Mouse (Mus musculus): ENCODE measurements around the gene Abraxas1.

Gene Abraxas1

GRCm38 (mm10) chr5:100820483-100821184 lies at the start of gene Abraxas1:
TSS of gene Abraxas1 (minus strand) at chr5:100820965.
- DNase-seq (ENCODE audit: low spot score in 2 of 2) = peak; percentile 59 to 81

DNA sequence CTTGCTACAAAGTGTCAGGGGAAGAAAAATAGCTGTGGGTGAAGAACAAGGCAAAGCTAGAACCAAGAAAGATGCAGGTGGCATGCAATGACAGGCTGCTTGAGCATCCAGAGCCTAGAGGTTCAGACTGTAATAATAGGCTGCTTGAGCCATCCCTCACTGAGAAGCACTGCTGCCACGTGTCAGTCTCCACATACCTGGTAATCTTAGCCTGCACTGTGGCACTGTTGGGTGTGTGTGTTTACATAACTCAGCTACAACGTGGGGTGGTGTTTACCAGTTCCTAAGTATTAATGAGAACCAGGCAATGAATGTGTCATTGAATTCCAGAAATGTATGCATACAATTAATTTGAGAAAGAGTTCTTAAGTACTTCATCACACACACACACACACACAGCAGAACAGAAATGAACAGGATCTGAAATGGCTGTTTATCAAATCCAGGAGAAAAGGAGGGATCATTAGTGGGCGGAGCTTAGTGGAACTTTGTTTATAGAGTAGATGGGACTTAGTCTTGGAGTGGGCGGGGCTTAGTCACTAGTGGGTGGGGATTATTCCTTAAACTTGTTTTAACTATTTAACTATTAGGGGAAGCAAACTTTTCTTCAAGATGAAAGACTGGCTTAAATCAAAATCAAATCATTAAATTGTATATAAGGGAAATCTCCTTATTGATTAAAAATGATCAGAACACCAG lies 48.6 kb upstream of the Abraxas1 start:
- DNase-seq (ENCODE audit: low spot score in 2 of 2) = no peak

DNA sequence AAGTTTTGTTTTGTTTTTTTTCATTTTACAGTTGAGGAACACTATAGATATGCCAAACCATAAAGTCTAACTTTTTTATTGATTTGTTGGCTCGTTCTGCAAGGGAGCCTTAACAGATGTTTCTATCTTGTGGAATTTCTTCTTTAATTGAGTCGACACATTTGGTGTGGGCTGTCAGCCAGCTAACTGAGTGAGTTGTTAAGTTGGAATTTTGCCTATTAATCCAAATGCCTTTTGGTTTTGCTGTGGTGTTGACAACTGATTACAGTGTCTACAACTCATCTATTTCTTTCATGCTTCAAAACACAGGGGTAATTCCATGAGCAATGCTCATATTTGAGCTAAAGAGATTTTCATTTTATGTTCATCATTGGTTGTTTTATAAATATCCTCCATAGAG lies 45.4 kb upstream of the Abraxas1 start:
- DNase-seq (ENCODE audit: low spot score in 2 of 2) = no peak

DNA sequence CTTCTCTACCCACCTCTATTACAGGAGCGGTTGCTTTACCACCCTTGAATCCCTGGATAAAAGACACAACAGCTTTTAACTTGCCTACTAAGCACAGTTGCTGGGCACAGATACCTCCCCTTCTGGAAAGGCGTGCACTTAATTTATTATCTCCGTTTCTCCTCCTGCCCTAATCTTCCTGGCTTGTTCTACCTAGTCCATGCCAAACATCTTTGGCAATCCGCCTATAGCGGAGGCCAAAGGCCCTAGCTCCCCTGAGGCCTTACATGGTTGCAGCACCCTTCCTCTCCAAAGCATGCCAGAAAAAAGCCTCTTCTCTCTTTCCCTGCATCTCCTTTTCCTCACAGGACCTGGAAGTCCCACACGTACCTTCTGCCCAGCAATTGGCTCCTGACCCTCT lies 43.7 kb upstream of the Abraxas1 start:
- no peak for DNase-seq (ENCODE audit: low spot score in 2 of 2)

- DNase-seq (ENCODE audit: low spot score in 2 of 2) = no peak
Observed at GRCm38 (mm10) chr5:100863091-100863490, 42.3 kb upstream of the Abraxas1 start.

GRCm38 (mm10) chr5:100861811-100862210 lies 41.0 kb upstream of the Abraxas1 start:
- DNase-seq (ENCODE audit: low spot score in 2 of 2) = no peak

DNA sequence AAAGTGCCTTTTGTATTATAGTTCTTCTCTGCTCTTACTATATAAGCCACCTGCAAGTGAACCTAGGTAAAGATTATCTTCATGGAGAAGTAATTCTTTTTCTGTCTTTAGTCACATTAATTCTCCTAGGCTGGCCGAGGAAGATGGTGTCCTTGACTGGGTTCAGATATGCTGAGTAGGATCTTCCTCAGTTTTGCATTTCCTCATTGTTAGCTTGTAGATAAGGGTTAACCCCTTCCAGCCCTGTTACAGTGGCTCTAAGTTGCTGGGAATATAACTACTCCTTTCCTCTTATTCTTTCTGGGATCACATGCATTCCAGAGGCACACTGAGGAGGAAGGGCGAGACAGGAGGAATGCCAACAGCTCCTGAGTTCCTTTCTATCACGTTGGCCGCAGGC lies 40.4 kb upstream of the Abraxas1 start:
- no peak for DNase-seq (ENCODE audit: low spot score in 2 of 2)

- no peak for DNase-seq (ENCODE audit: low spot score in 2 of 2)
Observed at GRCm38 (mm10) chr5:100860417-100861053, 39.8 kb upstream of the Abraxas1 start.

DNA sequence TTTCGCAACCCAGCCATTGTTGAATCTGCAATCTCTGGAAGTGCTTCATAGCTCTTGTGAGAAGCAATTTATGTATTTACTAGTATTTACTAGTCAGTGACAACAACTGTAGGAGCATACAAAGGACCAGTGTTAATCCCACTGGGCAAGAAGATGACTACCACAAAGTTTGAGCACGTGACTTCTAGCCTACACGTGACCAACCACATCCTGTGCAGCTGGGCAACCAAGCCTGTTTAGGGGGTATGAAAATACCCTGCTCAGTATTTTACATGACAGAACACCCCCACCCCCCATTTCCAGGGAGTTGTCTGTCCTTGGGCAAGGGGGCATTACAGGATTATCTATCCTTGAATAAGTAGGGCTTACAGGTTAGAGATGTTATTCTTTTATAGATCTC lies 35.8 kb upstream of the Abraxas1 start:
- no peak for DNase-seq (ENCODE audit: low spot score in 2 of 2)

DNA sequence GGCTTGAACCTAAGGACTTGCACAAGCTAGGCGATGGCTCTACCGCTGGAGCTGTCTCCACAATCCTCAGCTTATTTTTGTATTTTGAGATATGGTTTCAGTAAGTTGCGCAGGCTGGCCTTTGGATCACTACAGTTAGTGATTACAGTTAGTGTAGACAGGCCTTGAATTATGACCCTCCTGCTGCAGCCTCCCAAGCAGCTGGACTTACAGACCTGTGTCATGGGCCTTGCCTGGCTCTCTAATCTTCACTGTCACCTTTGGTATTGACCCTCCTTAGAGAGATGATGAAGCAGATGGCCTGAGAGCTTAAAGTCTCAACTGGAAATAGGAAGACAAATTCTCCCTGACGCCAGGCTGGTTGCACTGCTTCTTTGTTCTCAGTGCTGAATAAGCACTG lies 33.2 kb upstream of the Abraxas1 start:
- DNase-seq (ENCODE audit: low spot score in 2 of 2) = no peak

DNA sequence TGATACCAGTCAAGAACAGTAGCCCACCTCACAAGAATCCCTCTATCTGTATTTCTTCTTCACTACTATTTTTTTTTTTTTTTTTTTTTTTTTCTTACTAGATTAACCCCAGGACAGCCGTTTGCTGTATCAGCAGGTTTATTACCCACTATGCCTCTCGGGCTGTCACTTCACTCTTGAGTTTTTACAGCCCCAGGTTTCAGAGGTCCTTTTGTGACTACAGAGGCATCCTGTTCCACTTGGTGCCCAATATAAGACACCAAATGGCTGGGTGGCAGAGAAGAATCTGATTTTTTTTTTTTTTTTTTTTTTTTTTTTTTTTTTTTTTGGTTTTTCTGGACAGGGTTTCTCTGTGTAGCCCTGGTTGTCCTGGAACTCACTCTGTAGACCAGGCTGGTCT lies 26.4 kb upstream of the Abraxas1 start:
- no peak for DNase-seq (ENCODE audit: low spot score in 2 of 2)

DNA sequence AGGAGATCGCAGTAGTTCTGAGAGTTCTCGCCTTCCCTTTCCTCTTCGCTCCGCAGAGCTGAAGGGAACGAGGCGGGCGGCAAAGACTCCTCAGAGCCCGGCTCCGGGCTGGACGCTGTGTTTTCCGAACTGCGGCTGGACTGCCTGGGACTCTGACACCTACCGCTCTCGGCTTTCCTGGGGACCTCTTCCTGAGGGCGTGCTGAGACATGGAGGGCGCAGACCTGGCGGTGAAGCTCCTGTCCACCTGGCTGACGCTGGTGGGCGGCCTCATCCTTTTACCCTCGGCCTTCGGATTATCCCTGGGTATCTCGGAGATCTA lies 25.8 kb upstream of the Abraxas1 start:
- DNase-seq (ENCODE audit: low spot score in 2 of 2) = no peak

DNA sequence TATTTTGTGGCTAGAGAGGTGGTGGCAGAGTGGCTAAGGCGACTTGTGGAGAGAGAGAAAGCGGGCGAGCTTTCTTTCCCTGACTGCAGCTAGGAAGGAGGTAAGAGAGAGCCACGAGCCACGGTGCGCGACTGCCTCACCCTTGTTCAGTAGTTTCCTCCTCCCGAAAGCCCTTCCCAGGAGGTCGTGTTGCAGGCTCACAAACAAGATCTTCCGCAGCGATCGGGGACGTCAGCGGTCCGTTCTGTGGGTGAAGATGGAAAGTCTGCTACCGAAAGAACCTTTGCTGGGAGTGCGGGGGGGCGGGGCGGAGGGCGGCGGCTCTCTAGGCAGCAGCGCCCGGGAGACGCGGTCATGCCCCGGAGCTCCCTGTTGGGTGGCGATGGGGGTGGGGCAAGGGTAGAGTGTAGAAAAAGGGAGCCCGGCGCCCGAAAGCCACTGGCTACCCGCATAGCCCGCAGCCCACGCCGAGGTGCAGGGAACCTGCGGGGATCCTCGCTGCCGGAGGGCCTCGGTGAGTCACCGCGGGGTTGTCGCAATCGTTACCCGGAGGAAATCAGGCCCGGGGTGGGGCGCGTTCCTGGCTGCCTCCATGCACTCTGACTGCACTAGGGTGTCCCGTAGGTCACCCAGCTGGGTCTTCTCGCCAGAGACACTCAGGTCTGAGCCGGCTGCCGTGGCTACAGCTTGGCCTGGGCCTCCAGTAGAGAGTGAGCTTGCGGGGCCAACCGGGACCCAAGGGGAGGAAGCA lies 25.3 kb upstream of the Abraxas1 start:
- DNase-seq (ENCODE audit: low spot score in 2 of 2) = peak in 1 of 2 experiments; percentile 25

DNA sequence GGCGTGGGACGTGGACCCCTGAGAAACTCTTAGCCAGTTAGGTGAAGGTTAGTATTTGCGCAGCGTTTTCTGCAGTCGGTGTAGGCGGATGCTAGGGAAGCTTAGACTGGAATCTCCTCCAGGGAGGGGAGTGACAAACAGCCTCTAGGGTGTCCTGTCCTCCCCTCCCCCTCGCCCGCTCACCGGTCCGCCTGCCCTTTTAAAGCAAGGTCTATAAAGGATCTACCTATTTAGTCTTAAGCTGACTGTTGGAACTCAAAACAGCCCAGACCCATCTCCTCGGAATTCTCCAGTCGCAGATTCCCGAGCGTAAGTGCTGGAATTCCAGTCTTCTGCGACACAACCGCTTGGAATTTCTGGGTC lies 24.7 kb upstream of the Abraxas1 start, which contains the start of gene Gpat3:
Gpat3 (plus strand) TSS at position 229 of the 363 bp plus-strand sequence.
- DNase-seq (ENCODE audit: low spot score in 2 of 2) = no peak

DNA sequence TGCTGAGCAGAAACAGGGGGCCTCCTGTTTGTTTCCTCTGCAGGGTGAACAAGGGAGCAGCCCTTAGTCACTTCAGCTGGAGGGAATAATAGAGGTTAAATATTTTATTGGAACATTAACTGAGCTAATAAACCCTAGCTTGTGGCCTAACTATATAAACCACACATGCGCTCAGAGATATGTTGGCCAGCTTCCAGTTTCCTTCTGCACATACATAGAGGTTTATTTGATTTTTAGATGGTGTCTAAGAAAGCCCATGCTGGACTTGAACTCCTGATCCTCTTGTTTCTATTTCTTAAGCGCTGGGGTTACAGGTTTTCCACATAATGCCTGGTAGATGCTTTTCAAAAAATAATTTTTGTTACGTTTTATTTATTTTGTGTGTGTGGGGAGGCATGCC lies 23.7 kb upstream of the Abraxas1 start:
- DNase-seq (ENCODE audit: low spot score in 2 of 2) = no peak

- no peak for DNase-seq (ENCODE audit: low spot score in 2 of 2)
Observed at GRCm38 (mm10) chr5:100837907-100838306, 17.1 kb upstream of the Abraxas1 start.

GRCm38 (mm10) chr5:100835862-100836538 lies 15.2 kb upstream of the Abraxas1 start:
- DNase-seq (ENCODE audit: low spot score in 2 of 2) = no peak

GRCm38 (mm10) chr5:100833841-100834240 lies 13.1 kb upstream of the Abraxas1 start:
- no peak for DNase-seq (ENCODE audit: low spot score in 2 of 2)

GRCm38 (mm10) chr5:100832680-100833079 lies 11.9 kb upstream of the Abraxas1 start:
- DNase-seq (ENCODE audit: low spot score in 2 of 2) = no peak

- no peak for DNase-seq (ENCODE audit: low spot score in 2 of 2)
Observed at GRCm38 (mm10) chr5:100828701-100829100, 7.9 kb upstream of the Abraxas1 start.

DNA sequence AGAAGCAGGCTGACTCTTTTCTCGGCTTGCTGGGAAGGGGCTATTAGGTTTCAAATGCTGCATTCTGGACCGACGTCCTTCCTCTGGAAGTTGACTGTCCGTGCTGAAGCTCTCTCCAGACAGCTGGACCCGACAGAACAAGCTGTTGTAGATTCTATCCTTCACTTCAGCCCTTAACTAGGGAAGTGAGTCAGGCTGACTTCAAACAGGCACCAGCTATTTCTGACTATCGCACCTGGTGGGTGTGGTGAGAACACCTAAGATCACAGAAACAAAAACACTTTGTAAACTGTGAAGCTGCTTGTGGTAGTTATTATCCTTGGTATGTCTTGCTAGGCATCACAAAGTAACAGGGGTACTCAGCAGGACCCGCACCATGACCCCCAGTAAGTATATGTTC lies 5.8 kb upstream of the Abraxas1 start:
- DNase-seq (ENCODE audit: low spot score in 2 of 2) = no peak

GRCm38 (mm10) chr5:100825975-100826374 lies 5.2 kb upstream of the Abraxas1 start:
- no peak for DNase-seq (ENCODE audit: low spot score in 2 of 2)
